Mouse (Mus musculus): ENCODE data around the gene Swt1. TPM values are rescaled to one million over a fixed set of nuclear protein-coding genes. Genes with fewer than 3 reads are reported as not detected.
"Not testable (repeated sequence)": the region's sequence is repeated elsewhere in the genome, so short reads cannot be mapped to it uniquely, and the experiment has no call there.

Swt1 gene
- polyA plus RNA-seq (2012; fragmentation: generic; extraction: Trizol) = 1.7 TPM
- long read RNA-seq, experiment 1, partial matches to known transcripts = 9 of 16 reads
- long read RNA-seq, experiment 1, other reads (novel, unspliced or antisense) = 4 of 16 reads
- long read RNA-seq, experiment 2, transcript Swt1-201 (20 exons, 3,688 nt) = major isoform, 9 of 15 reads
- long read RNA-seq, experiment 2, partial matches to known transcripts = 1 of 15 reads
- long read RNA-seq, experiment 2, other reads (novel, unspliced or antisense) = 5 of 15 reads

DNA sequence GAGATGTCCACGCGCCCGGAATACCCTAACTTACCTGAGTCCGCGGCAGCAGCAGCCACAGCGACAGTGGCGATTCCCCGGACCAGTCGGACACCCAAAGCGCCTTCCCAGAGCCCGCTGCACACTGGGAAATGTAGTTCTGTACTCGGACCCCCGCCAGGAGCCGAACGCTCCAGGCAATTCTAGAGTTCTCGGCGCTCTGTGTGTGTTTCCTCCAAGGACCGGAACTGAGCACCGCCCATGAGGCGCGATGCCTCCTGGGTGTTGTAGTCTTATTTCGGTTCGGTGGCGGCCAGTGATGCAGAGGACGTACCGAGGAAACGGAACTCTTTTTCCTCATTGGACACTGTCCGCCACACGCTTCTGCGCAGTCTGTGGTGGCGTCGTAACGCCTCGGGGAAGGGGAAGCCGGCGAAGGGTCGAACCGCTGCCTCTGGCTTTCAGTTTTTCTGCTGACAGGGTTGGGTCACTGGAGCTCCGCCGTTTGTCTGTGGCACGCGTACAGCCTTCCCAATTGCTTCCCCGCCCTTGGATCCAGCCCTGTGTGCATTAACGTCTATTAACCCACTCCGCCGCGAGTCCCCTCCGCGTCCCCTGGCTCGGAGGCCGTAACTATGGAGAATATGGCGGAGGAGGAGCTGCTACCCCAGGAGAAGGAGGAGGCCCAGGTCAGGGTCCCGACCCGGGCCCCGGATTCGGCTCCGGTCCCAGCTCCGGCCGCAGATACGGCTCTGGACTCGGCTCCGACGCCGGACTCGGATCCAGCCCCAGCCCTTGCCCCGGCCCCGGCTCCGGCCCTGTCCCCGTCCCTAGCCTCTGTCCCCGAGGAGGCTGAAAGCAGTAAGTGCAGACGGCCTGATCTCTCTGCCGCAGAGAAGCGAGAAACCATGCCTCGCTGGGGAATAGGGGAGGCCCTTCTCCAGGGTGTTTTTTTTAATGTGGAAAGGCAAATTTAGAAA, at the start of gene Swt1, which contains the start of gene Trmt1l:
Swt1 (minus strand) TSS at position 193 of the 959 bp plus-strand sequence.
Trmt1l (plus strand) TSS at position 280 of the 959 bp plus-strand sequence.
- H3K27me3 ChIP-seq (ENCODE audit: control insufficient read depth, insufficient read depth, insufficient read length) = no peaks in the 10 kb centered on the region
- H3K79me3 ChIP-seq (ENCODE audit: low read depth) = peaks cover 33% of the 10 kb centered on the region
- TF ChIP-seq MYOG (IDR thresholded peaks at IDR 0.05; ENCODE audit: control insufficient read depth, extremely low read depth, insufficient read length) = no peak
- peak; percentile 25 for TF ChIP-seq MAX (IDR thresholded peaks at IDR 0.05)
- peaks cover 85% of the 10 kb centered on the region for H3K79me2 ChIP-seq (ENCODE audit: control insufficient read depth, insufficient read depth)
- peak within 1 kb of the TSS; percentile 76 for H3K4me3 ChIP-seq (ENCODE audit: insufficient read depth, poor library complexity, severe bottlenecking)
- H3K36me3 ChIP-seq (ENCODE audit: control insufficient read depth, insufficient read depth) = peaks cover 11% of the 10 kb centered on the region
- peak within 1 kb of the TSS; percentile 85 for H3ac ChIP-seq (ENCODE audit: control insufficient read depth, insufficient read length, low read depth)

DNA sequence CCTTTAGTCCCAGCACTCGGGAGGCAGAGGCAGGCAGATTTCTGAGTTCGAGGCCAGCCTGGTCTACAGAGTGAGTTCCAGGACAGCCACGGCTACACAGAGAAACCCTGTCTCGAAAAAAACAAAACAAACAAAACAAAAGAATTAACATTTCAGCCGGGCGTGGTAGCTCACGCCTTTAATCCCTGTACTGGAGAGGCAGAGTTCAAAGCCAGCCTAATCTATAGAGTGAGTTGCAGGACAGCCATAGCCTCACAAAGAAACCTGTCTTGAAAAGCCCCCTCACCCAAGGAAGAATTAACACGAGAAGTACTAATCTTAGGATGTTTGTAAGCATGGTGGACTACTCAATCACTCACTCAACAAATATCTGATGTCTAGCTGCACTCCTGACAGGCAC, 44.1 kb upstream of the Swt1 start:
- H3K79me3 ChIP-seq (ENCODE audit: low read depth); H3K4me3 ChIP-seq (ENCODE audit: insufficient read depth, poor library complexity, severe bottlenecking); H3ac ChIP-seq (ENCODE audit: control insufficient read depth, insufficient read length, low read depth); H3K79me2 ChIP-seq (ENCODE audit: control insufficient read depth, insufficient read depth); H3K27me3 ChIP-seq (ENCODE audit: control insufficient read depth, insufficient read depth, insufficient read length): not testable (repeated sequence)
- peaks cover 63% of the 10 kb centered on the region for H3K36me3 ChIP-seq (ENCODE audit: control insufficient read depth, insufficient read depth)

DNA sequence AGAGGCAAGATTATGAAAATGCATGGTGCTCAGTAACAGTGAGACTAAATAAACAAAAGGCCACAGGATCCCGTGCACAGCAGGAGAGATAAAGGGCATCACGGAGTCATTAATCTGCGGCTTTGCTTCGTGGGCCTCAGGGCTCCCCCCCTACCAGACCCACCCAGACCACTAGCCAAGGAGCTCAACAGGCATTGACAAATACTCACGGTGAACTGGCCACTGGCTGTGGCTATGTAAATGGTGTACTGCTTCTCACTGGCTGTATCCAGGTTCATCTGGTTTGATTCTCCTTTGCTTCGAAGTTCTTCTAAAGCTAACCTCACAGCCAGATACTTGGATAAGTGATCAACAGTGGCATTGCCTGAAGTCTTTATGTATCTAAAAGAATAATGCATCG, 43.2 kb upstream of the Swt1 start:
- Histone ChIP-seq H3K36me3 (ENCODE audit: control insufficient read depth, insufficient read depth) (peaks cover 55% of the 10 kb centered on the region), H3ac (ENCODE audit: control insufficient read depth, insufficient read length, low read depth) (no peak overlapping the region), H3K4me3 (ENCODE audit: insufficient read depth, poor library complexity, severe bottlenecking) (no peak overlapping the region), H3K27me3 (ENCODE audit: control insufficient read depth, insufficient read depth, insufficient read length) (no peaks in the 10 kb centered on the region), H3K79me2 (ENCODE audit: control insufficient read depth, insufficient read depth) (no peaks in the 10 kb centered on the region), H3K79me3 (ENCODE audit: low read depth) (no peaks in the 10 kb centered on the region)
- TF ChIP-seq MYOG (IDR thresholded peaks at IDR 0.05; ENCODE audit: control insufficient read depth, extremely low read depth, insufficient read length) = no peak
- TF ChIP-seq CTCF (IDR thresholded peaks at IDR 0.05; ENCODE audit: control insufficient read depth, insufficient read depth, insufficient read length) = no peak
- no peak for TF ChIP-seq MYOD1 (IDR thresholded peaks at IDR 0.05; ENCODE audit: control insufficient read depth, insufficient read length, low read depth)

DNA sequence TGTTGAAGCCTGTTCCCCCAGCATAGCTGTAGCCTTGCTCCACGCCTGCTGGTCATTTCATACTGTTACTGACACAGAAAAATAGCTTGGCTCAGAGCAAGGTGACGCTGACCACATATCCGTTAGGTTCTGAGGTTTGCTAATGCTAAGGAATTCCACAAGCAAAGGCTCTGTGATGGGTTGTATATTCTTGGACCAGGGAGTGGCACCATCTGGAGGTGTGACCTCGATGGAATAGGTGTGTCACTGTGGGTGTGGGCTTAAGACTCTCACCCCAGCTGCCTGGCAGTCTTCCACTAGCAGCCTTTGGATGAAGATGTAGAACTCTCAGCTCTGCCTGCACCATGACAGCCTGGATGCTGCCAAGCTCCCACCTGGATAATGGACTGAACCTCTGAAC, 38.3 kb upstream of the Swt1 start:
- H3K36me3 ChIP-seq (ENCODE audit: control insufficient read depth, insufficient read depth) = peaks cover 22% of the 10 kb centered on the region
- H3K4me3 ChIP-seq (ENCODE audit: insufficient read depth, poor library complexity, severe bottlenecking) = no peak overlapping the region
- no peaks in the 10 kb centered on the region for H3K79me3 ChIP-seq (ENCODE audit: low read depth)
- no peaks in the 10 kb centered on the region for H3K27me3 ChIP-seq (ENCODE audit: control insufficient read depth, insufficient read depth, insufficient read length)
- H3ac ChIP-seq (ENCODE audit: control insufficient read depth, insufficient read length, low read depth) = no peak overlapping the region
- no peak for TF ChIP-seq CTCF (IDR thresholded peaks at IDR 0.05; ENCODE audit: control insufficient read depth, insufficient read depth, insufficient read length)
- TF ChIP-seq MAX (IDR thresholded peaks at IDR 0.05) = no peak
- no peak for TF ChIP-seq USF1 (IDR thresholded peaks at IDR 0.05; ENCODE audit: low read depth)
- TF ChIP-seq MYOD1 (IDR thresholded peaks at IDR 0.05; ENCODE audit: control insufficient read depth, insufficient read length, low read depth) = no peak
- no peak for TF ChIP-seq FOSL1 (IDR thresholded peaks at IDR 0.05; ENCODE audit: insufficient read depth, low read length, poor library complexity, severe bottlenecking)
- no peak for TF ChIP-seq CEBPB (IDR thresholded peaks at IDR 0.05; ENCODE audit: low read depth)
- TF ChIP-seq MYOG (IDR thresholded peaks at IDR 0.05; ENCODE audit: control insufficient read depth, extremely low read depth, insufficient read length) = no peak
- H3K79me2 ChIP-seq (ENCODE audit: control insufficient read depth, insufficient read depth) = no peaks in the 10 kb centered on the region

DNA sequence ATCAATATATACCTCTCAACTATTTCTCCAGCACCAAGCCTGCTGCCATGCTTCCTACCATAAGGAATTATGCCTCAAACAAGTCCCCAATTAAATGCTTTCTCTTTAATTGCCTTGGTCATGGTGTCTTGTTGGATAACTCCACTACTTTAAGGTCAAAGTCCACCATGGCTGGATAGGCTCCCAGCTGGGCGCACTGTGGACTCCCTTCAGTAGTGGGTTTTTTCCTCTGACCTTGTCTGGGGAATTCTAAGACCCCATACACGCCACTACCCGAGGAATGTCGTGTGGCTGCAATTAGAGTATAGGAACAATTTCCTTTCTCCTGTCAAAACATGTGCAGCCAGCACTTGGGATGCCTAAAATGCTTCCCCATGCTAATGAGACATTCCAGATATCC, 36.7 kb upstream of the Swt1 start:
- no peaks in the 10 kb centered on the region for H3K79me2 ChIP-seq (ENCODE audit: control insufficient read depth, insufficient read depth)
- no peak for TF ChIP-seq CEBPB (IDR thresholded peaks at IDR 0.05; ENCODE audit: low read depth)
- TF ChIP-seq USF1 (IDR thresholded peaks at IDR 0.05; ENCODE audit: low read depth) = no peak
- TF ChIP-seq MYOG (IDR thresholded peaks at IDR 0.05; ENCODE audit: control insufficient read depth, extremely low read depth, insufficient read length) = no peak
- TF ChIP-seq MAX (IDR thresholded peaks at IDR 0.05) = no peak
- no peak for TF ChIP-seq CTCF (IDR thresholded peaks at IDR 0.05; ENCODE audit: control insufficient read depth, insufficient read depth, insufficient read length)
- TF ChIP-seq MYOD1 (IDR thresholded peaks at IDR 0.05; ENCODE audit: control insufficient read depth, insufficient read length, low read depth) = no peak
- no peak for TF ChIP-seq FOSL1 (IDR thresholded peaks at IDR 0.05; ENCODE audit: insufficient read depth, low read length, poor library complexity, severe bottlenecking)
- peaks cover 5% of the 10 kb centered on the region for H3K36me3 ChIP-seq (ENCODE audit: control insufficient read depth, insufficient read depth)
- no peak overlapping the region for H3ac ChIP-seq (ENCODE audit: control insufficient read depth, insufficient read length, low read depth)
- H3K4me3 ChIP-seq (ENCODE audit: insufficient read depth, poor library complexity, severe bottlenecking) = no peak overlapping the region
- no peaks in the 10 kb centered on the region for H3K27me3 ChIP-seq (ENCODE audit: control insufficient read depth, insufficient read depth, insufficient read length)
- no peaks in the 10 kb centered on the region for H3K79me3 ChIP-seq (ENCODE audit: low read depth)

DNA sequence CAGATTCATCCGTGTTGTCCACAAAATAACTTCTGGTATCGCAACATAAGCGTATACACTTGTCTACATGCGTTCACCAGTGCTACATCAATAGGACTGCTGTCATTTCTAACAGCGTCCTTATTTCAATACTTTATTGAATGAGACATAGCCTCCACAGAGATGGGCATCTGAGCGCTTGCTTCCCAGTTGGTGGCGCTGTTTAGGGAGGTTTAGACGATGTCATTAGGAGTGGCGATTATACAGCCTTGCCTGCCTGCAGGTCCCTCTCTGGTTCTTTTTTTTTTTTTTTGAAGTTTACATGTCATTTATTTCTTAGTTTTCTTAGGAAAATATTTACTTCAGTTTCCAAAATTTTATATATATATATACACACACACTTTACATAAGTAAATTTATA, 33.0 kb upstream of the Swt1 start:
- Histone ChIP-seq H3ac (ENCODE audit: control insufficient read depth, insufficient read length, low read depth) (no peak overlapping the region), H3K27me3 (ENCODE audit: control insufficient read depth, insufficient read depth, insufficient read length) (no peaks in the 10 kb centered on the region), H3K4me3 (ENCODE audit: insufficient read depth, poor library complexity, severe bottlenecking) (no peak overlapping the region), H3K79me3 (ENCODE audit: low read depth) (no peaks in the 10 kb centered on the region), H3K36me3 (ENCODE audit: control insufficient read depth, insufficient read depth) (peaks cover 14% of the 10 kb centered on the region), H3K79me2 (ENCODE audit: control insufficient read depth, insufficient read depth) (no peaks in the 10 kb centered on the region)
- TF ChIP-seq MYOD1 (IDR thresholded peaks at IDR 0.05; ENCODE audit: control insufficient read depth, insufficient read length, low read depth) (no peak), CEBPB (IDR thresholded peaks at IDR 0.05; ENCODE audit: low read depth) (no peak), USF1 (IDR thresholded peaks at IDR 0.05; ENCODE audit: low read depth) (no peak), MYOG (IDR thresholded peaks at IDR 0.05; ENCODE audit: control insufficient read depth, extremely low read depth, insufficient read length) (no peak), FOSL1 (IDR thresholded peaks at IDR 0.05; ENCODE audit: insufficient read depth, low read length, poor library complexity, severe bottlenecking) (no peak), MAX (IDR thresholded peaks at IDR 0.05) (no peak), CTCF (IDR thresholded peaks at IDR 0.05; ENCODE audit: control insufficient read depth, insufficient read depth, insufficient read length) (no peak)

Data from C2C12 (cell line).